8 mouse cellular contexts compared by ENCODE assay signal in the genomic region with DNA sequence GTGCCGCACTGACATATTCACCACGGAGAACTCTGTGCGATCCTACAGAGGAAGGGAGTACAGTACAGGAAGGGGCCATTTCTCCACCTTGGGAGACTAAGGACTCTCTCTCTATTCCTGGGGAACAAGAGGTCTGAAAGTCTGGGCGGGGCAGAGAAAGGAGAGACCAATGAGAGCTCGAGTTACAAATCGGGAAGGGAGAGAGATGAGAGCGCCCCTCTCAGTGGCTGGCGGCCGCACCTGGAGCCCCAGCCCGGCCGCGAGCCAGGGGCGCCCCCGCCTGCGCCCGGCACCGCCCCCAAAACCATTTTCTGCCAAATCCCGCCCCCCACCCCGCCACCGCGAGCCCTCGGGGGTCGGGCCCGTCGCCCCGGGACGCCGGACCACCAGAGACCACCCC. TPM values are rescaled to one million over a fixed set of nuclear protein-coding genes. Genes with fewer than 3 reads are reported as not detected.
DNase-seq lines count a peak whose midpoint lies in the region; ATAC-seq lines count a peak whose summit lies in the region.

No protein-coding gene starts in this region.

- H3K27ac ChIP-seq in hindbrain, embryonic 16.5 days (ENCODE audit: low read depth, low read length): peak overlapping the region; percentile 98

- peaks cover 7% of the 10 kb centered on the region; the same call in 1 of the 2 replicates for H3K36me3 ChIP-seq in hindbrain, embryonic 16.5 days (ENCODE audit: control insufficient read depth, insufficient read depth, low read length)

- H3K9ac ChIP-seq in hindbrain, embryonic 16.5 days (ENCODE audit: low read depth, low read length): peak overlapping the region; percentile 99

- WGBS in hindbrain, embryonic 16.5 days: 1% methylated on average over 24 of the region's 28 CpGs

- peak; percentile 83 for ATAC-seq in activated CD4-positive, CD25-positive, alpha-beta regulatory T cell, adult 4 months
- ATAC-seq in hindbrain, embryonic 16.5 days: peak; percentile 85

- peak overlapping the region; percentile 71 for H3K4me2 ChIP-seq in hindbrain, embryonic 16.5 days (ENCODE audit: low read length)

- H3K9me3 ChIP-seq in hindbrain, embryonic 16.5 days (ENCODE audit: control insufficient read depth, low read length): no peaks in the 10 kb centered on the region

- H3K27me3 ChIP-seq in hindbrain, embryonic 16.5 days (replicated peaks; ENCODE audit: control insufficient read depth, insufficient read depth, low read length): no peaks in the 10 kb centered on the region

- H3K4me1 ChIP-seq in hindbrain, embryonic 16.5 days (ENCODE audit: control insufficient read depth, insufficient read depth, low read depth, low read length): peaks cover 10% of the 10 kb centered on the region

- DNase-seq in cerebellum, postnatal 4 days (ENCODE audit: low spot score in 2 of 2): peak; percentile 86 to 96
- peak; percentile 93 for DNase-seq in gastrocnemius, adult 18-20 months (ENCODE audit: low spot score)
- peak; percentile 90 for DNase-seq in left cerebral cortex, adult 11 months (ENCODE audit: low spot score)
- DNase-seq in lung, postnatal 36 days: peak; percentile 93
- peak; percentile 93 to 95 for DNase-seq in right cerebral cortex, adult 2 months (ENCODE audit: low spot score in 2 of 2)
- DNase-seq in urinary bladder, postnatal 10 days (ENCODE audit: low spot score): peak; percentile 45

- peak overlapping the region; percentile 98 for H3K4me3 ChIP-seq in hindbrain, embryonic 16.5 days (ENCODE audit: low read length)

RNA-seq across cellular contexts. Expression of a gene that starts 1.0 kb away (rescaled TPM):
- 10 to 100 TPM; 31.3 to 31.5 TPM for polyA plus RNA-seq in activated CD4-positive, CD25-positive, alpha-beta regulatory T cell, adult 4 months (2017; shearing (Covaris generic))
- total RNA-seq in gastrocnemius, adult 18-20 months (2021): 10 to 100 TPM; 48.7 to 51.2 TPM
- polyA plus RNA-seq in hindbrain, embryonic 16.5 days (2015; fragmentation: Nextera tagmentation; extraction: Ambion mirVana): 208 and 216 TPM in 2 replicates

RNA-seq across cellular contexts. Expression of a gene that starts 46.2 kb away (rescaled TPM):
- 10 to 100 TPM; 89.9 to 90.5 TPM for polyA plus RNA-seq in activated CD4-positive, CD25-positive, alpha-beta regulatory T cell, adult 4 months (2017; shearing (Covaris generic))
- total RNA-seq in gastrocnemius, adult 18-20 months (2021): 10 to 100 TPM; 22.7 to 33.2 TPM
- 256 and 284 TPM in 2 replicates for polyA plus RNA-seq in hindbrain, embryonic 16.5 days (2015; fragmentation: Nextera tagmentation; extraction: Ambion mirVana)

Comparison
In these comparisons a context has a peak if more than half of its experiments do, and no peak if none do; other contexts are left out.
1. Peak in every context shown above with its lines: DNase-seq, ATAC-seq, H3K4me3 ChIP-seq and H3K27ac ChIP-seq.